Mouse (Mus musculus) inflammation-experienced regulatory T-cells, adult 6 months (primary cell): ENCODE measurements around the gene Selenot. TPM values are rescaled to one million over a fixed set of nuclear protein-coding genes. Genes with fewer than 3 reads are reported as not detected.

ENCODE experiments used
- ATAC-seq: one replicate; pipeline ENCODE4 v1.8.0; 2017
- polyA plus RNA-seq, 3 experiments: library from polyadenylated mRNA; unstranded; fragments of 100-300 nt; shearing (Covaris generic); gene quantifications; one replicate each; pipeline ENCODE4 v1.2.1; 2017

Gene Selenot
- polyA plus RNA-seq, 3 experiments from 2014 or later: 30.3 to 45.6 (median 39.6) TPM

- ATAC-seq: no peak
Measured at GRCm38 (mm10) chr3:58636406-58637295, 60.2 kb downstream of the Selenot start, which contains the start of gene Erich6. Gene Erich6, minus strand, starts transcription at chr3:58637207.

Other genes with a start within 250 kb of the Selenot start
- gene Tsc22d2, start 161.9 kb upstream of the Selenot start, polyA plus RNA-seq: 10 to 100 TPM; 10.4 to 16.1 (median 13.1) TPM
- gene Eif2a, start 50.8 kb upstream of the Selenot start, polyA plus RNA-seq: 10 to 100 TPM; 63.0 to 73.7 (median 67.5) TPM
- gene Serp1, start 50.7 kb upstream of the Selenot start, polyA plus RNA-seq: 10 to 100 TPM; 40.4 to 51.7 (median 46.0) TPM
- gene Erich6, start 60.6 kb downstream of the Selenot start, polyA plus RNA-seq: not detected
- 1 to 10 TPM; 1.4 to 2.8 (median 2.1) TPM for gene Siah2, start 115.8 kb downstream of the Selenot start, polyA plus RNA-seq
- gene Mindy4b-ps, start 245.7 kb downstream of the Selenot start, polyA plus RNA-seq: not detected